In genomic region chr4:9074447-9074846, GRCm38 (mm10) we compare ENCODE assay signal across 27 mouse cellular contexts.
DNase-seq lines count a peak whose midpoint lies in the region; ATAC-seq and TF ChIP-seq lines count a peak whose summit lies in the region.
"Had no signal": no experiment of that assay in that cellular context is flagged by ENCODE, and none has a peak within 500 bp of the region (broad histone marks: within the 10 kb centered on the region; RNA-seq: fewer than 3 reads in every experiment).

No protein-coding gene starts in this region.

- H3K27me3 ChIP-seq in cerebellum, adult 2 months (ENCODE audit: control insufficient read depth, insufficient read depth, low read length) = no peaks in the 10 kb centered on the region
- 0 out of 2 replicates have a peak, but pooled peaks cover 3% of the 10 kb centered on the region for H3K27me3 ChIP-seq in heart, embryonic 11.5 days (ENCODE audit: control insufficient read depth, insufficient read depth, low read length)
- no peaks in the 10 kb centered on the region for H3K27me3 ChIP-seq in heart, adult 2 months (ENCODE audit: control insufficient read depth, insufficient read depth, low read length)
- H3K27me3 ChIP-seq in midbrain, embryonic 10.5 days (ENCODE audit: low read depth, poor library complexity, severe bottlenecking) = no peaks in the 10 kb centered on the region; the same call in 1 of the 2 replicates
- H3K27me3 ChIP-seq in midbrain, postnatal 0 days (ENCODE audit: insufficient read depth, low read length) = no peaks in the 10 kb centered on the region
- H3K27me3 ChIP-seq: CH12.LX; embryonic facial prominence, embryonic 12.5 days; hindbrain, embryonic 12.5 days; liver, embryonic 12.5 days; midbrain, embryonic 13.5 days had no signal

- 70% methylated on average over 2 of the region's 2 CpGs for WGBS in cerebellum, adult 2 months
- 45% methylated on average over 2 of the region's 2 CpGs for WGBS in heart, embryonic 11.5 days (ENCODE audit: insufficient replicate concordance)
- 60% methylated on average over 2 of the region's 2 CpGs for WGBS in heart, adult 2 months
- 30% methylated on average over 2 of the region's 2 CpGs for WGBS in midbrain, embryonic 10.5 days
- 53% methylated on average over 2 of the region's 2 CpGs for WGBS in midbrain, postnatal 0 days

- TF ChIP-seq EP300 in heart, adult 2 months (IDR thresholded peaks at IDR 0.05; ENCODE audit: insufficient read depth, low read depth, low read length) = no peak

- TF ChIP-seq POLR2A in cerebellum, adult 2 months (IDR thresholded peaks at IDR 0.05; ENCODE audit: borderline replicate concordance, insufficient read depth, low read length) = no peak
- no peak for TF ChIP-seq POLR2A in heart, adult 2 months (IDR thresholded peaks at IDR 0.05; ENCODE audit: insufficient read depth, low read depth, low read length)

- peaks cover 12% of the 10 kb centered on the region for H3K4me1 ChIP-seq in cerebellum, adult 2 months (ENCODE audit: control insufficient read depth, insufficient read depth, low read length)
- 0 out of 2 replicates have a peak, but pooled peaks cover under 1% of the 10 kb centered on the region for H3K4me1 ChIP-seq in heart, embryonic 11.5 days (ENCODE audit: control insufficient read depth, insufficient read depth, low read length)
- no peaks in the 10 kb centered on the region for H3K4me1 ChIP-seq in heart, adult 2 months (ENCODE audit: control insufficient read depth, insufficient read depth, low read length)
- H3K4me1 ChIP-seq in midbrain, embryonic 10.5 days = peaks cover 20% of the 10 kb centered on the region
- H3K4me1 ChIP-seq in midbrain, postnatal 0 days (ENCODE audit: insufficient read depth, low read length) = no peaks in the 10 kb centered on the region
- H3K4me1 ChIP-seq: embryonic facial prominence, embryonic 12.5 days; liver, embryonic 12.5 days had no signal

- no peaks in the 10 kb centered on the region for H3K9me3 ChIP-seq in heart, embryonic 11.5 days (replicated peaks; ENCODE audit: control insufficient read depth, low read length)
- H3K9me3 ChIP-seq in midbrain, embryonic 10.5 days (replicated peaks) = no peaks in the 10 kb centered on the region
- H3K9me3 ChIP-seq in midbrain, postnatal 0 days (ENCODE audit: low read length) = no peaks in the 10 kb centered on the region
- H3K9me3 ChIP-seq: embryonic facial prominence, embryonic 12.5 days; G1E; heart, embryonic 12.5 days; hindbrain, embryonic 12.5 days; limb, embryonic 13.5 days; liver, embryonic 12.5 days; megakaryocyte, embryonic 14.5 days; midbrain, embryonic 13.5 days had no signal

- no peak overlapping the region for H3K4me2 ChIP-seq in heart, embryonic 11.5 days
- no peak overlapping the region for H3K4me2 ChIP-seq in midbrain, postnatal 0 days (ENCODE audit: low read depth, low read length, poor library complexity, severe bottlenecking)
- H3K4me2 ChIP-seq: embryonic facial prominence, embryonic 12.5 days; heart, embryonic 12.5 days; hindbrain, embryonic 12.5 days; limb, embryonic 13.5 days; liver, embryonic 12.5 days; midbrain, embryonic 13.5 days had no signal

- no peaks in the 10 kb centered on the region for H3K79me2 ChIP-seq in heart, adult 2 months (replicated peaks; ENCODE audit: control insufficient read depth, insufficient read depth, low read length)

- ATAC-seq in heart, embryonic 11.5 days (replicated peaks; ENCODE audit: insufficient number of reproducible peaks, low FRiP score, low TSS enrichment) = no peak
- ATAC-seq in midbrain, postnatal 0 days (ENCODE audit: low FRiP score) = no peak
- ATAC-seq: forebrain, embryonic 16.5 days; intestine, embryonic 16.5 days; liver, embryonic 12.5 days; lung, postnatal 0 days had no signal

- peak overlapping the region; percentile 19; the same call in 1 of the 2 replicates for H3K27ac ChIP-seq in cerebellum, adult 2 months (ENCODE audit: insufficient read depth, low read length)
- no peak overlapping the region for H3K27ac ChIP-seq in heart, embryonic 11.5 days (ENCODE audit: low read depth, low read length)
- no peak overlapping the region for H3K27ac ChIP-seq in heart, adult 2 months
- H3K27ac ChIP-seq in midbrain, embryonic 10.5 days (replicated peaks) = peak overlapping the region; percentile 79
- H3K27ac ChIP-seq in midbrain, postnatal 0 days (ENCODE audit: low read depth, low read length) = no peak overlapping the region
- H3K27ac ChIP-seq: embryonic facial prominence, embryonic 12.5 days; hindbrain, embryonic 12.5 days; limb, embryonic 13.5 days; liver, embryonic 12.5 days; midbrain, embryonic 13.5 days had no signal

- DNase-seq in cerebellum, adult 2 months = peak in 1 of 2 experiments; percentile 7
- DNase-seq in cerebellum, adult 11-12 months = no peak
- no peak for DNase-seq in heart, adult 2 months
- no peak for DNase-seq in midbrain, embryonic 10.5 days (ENCODE audit: low spot score)
- no peak for DNase-seq in midbrain, postnatal 0 days (ENCODE audit: low spot score)
- no peak for DNase-seq in thymus, postnatal 10 days (ENCODE audit: low spot score in 2 of 2)
- DNase-seq in kidney, postnatal 4 days = no peak
- DNase-seq: gastrocnemius, postnatal 10 days; heart, postnatal 10 days; lung, adult 18-20 months; lung, postnatal 4 days; right cerebral cortex, adult 18-20 months; spleen, adult 18-20 months; thymus, postnatal 36 days had no signal

- intact Hi-C loops in heart, adult 2 months (cut with DNase I) = no loop called here

- no peak overlapping the region for H3K4me3 ChIP-seq in cerebellum, adult 2 months (replicated peaks; ENCODE audit: insufficient read depth, low read depth, low read length)
- no peak overlapping the region for H3K4me3 ChIP-seq in heart, embryonic 11.5 days (ENCODE audit: low read depth, low read length)
- H3K4me3 ChIP-seq in heart, adult 2 months = no peak overlapping the region
- no peak overlapping the region for H3K4me3 ChIP-seq in midbrain, embryonic 10.5 days
- no peak overlapping the region for H3K4me3 ChIP-seq in midbrain, postnatal 0 days (ENCODE audit: low read depth, low read length)
- H3K4me3 ChIP-seq: embryonic facial prominence, embryonic 12.5 days; heart, embryonic 12.5 days; hindbrain, embryonic 12.5 days; limb, embryonic 13.5 days; liver, embryonic 12.5 days; megakaryocyte, embryonic 14.5 days; midbrain, embryonic 13.5 days had no signal

- 0 out of 2 replicates have a peak overlapping the region, but pooled peaks have one; percentile 10 for H3K9ac ChIP-seq in heart, embryonic 11.5 days (ENCODE audit: low read depth, low read length)
- H3K9ac ChIP-seq in heart, adult 2 months (ENCODE audit: low read depth, low read length) = no peak overlapping the region
- no peak overlapping the region for H3K9ac ChIP-seq in midbrain, postnatal 0 days (replicated peaks; ENCODE audit: low read length, poor library complexity, severe bottlenecking)
- H3K9ac ChIP-seq: embryonic facial prominence, embryonic 12.5 days; heart, embryonic 12.5 days; hindbrain, embryonic 12.5 days; limb, embryonic 13.5 days; liver, embryonic 12.5 days; midbrain, embryonic 13.5 days had no signal

- H3K36me3 ChIP-seq in heart, embryonic 11.5 days (ENCODE audit: control insufficient read depth, insufficient read depth, low read length) = no peaks in the 10 kb centered on the region
- H3K36me3 ChIP-seq in heart, adult 2 months (ENCODE audit: control insufficient read depth, insufficient read depth, low read length) = no peaks in the 10 kb centered on the region
- no peaks in the 10 kb centered on the region for H3K36me3 ChIP-seq in midbrain, embryonic 10.5 days
- no peaks in the 10 kb centered on the region for H3K36me3 ChIP-seq in midbrain, postnatal 0 days (ENCODE audit: insufficient read depth, low read length)
- H3K36me3 ChIP-seq: embryonic facial prominence, embryonic 12.5 days; G1E; heart, embryonic 12.5 days; hindbrain, embryonic 12.5 days; limb, embryonic 13.5 days; liver, embryonic 12.5 days; midbrain, embryonic 13.5 days had no signal

- no peak for TF ChIP-seq CTCF in cerebellum, adult 2 months (IDR thresholded peaks at IDR 0.05; ENCODE audit: borderline replicate concordance, insufficient read depth, low read depth, low read length)
- TF ChIP-seq CTCF in heart, adult 2 months (IDR thresholded peaks at IDR 0.05) = no peak
- TF ChIP-seq CTCF in midbrain, postnatal 0 days (IDR thresholded peaks at IDR 0.05) = no peak

Comparison
In these comparisons a context has a peak if more than half of its experiments do, and no peak if none do; other contexts are left out.
1. H3K27ac ChIP-seq: peak in cerebellum, adult 2 months (single experiment) and midbrain, embryonic 10.5 days (single experiment); none in heart, embryonic 11.5 days (single experiment), heart, adult 2 months (single experiment) and midbrain, postnatal 0 days (single experiment).